Mouse (Mus musculus): ENCODE results near the gene Gm11237. TPM values are rescaled to one million over a fixed set of nuclear protein-coding genes. Genes with fewer than 3 reads are reported as not detected.
"Not testable (repeated sequence)": the region's sequence is repeated elsewhere in the genome, so short reads cannot be mapped to it uniquely, and the experiment has no call there.

The Gm11237 gene
- polyA plus RNA-seq (2016; fragmentation: Nextera tagmentation; extraction: Ambion mirVana) = not detected in 2 replicates

DNA sequence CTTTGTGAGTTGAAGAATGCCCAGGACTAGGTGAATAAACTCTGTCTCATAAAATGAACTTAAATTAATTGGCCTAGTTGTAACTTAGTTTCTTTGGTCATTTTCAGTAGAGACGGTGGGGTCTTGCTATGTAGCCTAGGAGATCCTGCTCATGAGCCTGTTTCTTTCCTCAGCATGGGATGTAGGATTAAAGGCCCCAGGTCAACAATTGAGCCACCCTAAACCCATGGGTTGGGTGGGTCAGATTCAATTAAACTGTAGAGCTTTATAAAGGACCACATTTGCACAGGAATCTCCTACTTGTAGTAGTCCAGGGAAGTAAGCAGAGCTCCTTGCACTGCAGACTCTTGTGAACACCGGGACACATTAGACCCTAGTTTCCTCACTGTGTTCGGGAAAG lies at the start of gene Gm11237:
Gene Gm11237, plus strand, starts transcription at position 301 of the 400 bp plus-strand sequence.
- H3K36me3 ChIP-seq; H3K4me3 ChIP-seq (replicated peaks); H3K4me2 ChIP-seq; H3K4me1 ChIP-seq (replicated peaks); H3K27me3 ChIP-seq; ATAC-seq (ENCODE audit: insufficient number of reproducible peaks, insufficient read depth, low FRiP score, low TSS enrichment, low read depth); H3K9me3 ChIP-seq; H3K27ac ChIP-seq; H3K9ac ChIP-seq (replicated peaks): not testable (repeated sequence)
- no CpG with 5 or more reads among the region's 3 CpGs for WGBS

DNA sequence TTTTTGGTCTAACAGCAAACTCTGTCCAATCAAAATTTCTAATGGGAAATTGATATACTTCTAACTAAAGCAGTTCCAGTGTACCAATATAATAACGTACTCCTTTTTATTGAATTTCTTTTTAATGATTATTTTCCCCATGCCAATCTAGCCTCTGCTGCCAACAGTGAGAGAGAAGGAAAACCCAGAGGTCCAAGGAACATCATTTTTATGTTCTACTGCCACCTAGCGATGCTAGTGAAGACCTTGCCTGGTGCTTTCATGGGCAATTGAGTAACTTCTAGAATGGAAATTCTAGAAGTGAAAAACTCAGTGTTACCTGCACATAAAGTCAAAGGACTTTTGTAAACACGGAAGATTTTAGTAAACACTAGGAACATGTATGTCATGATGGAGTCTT lies 23.5 kb upstream of the Gm11237 start:
- H3K36me3 ChIP-seq = no peaks in the 10 kb centered on the region
- H3K4me3 ChIP-seq (replicated peaks) = no peak overlapping the region
- H3K9ac ChIP-seq (replicated peaks) = no peak overlapping the region
- no peaks in the 10 kb centered on the region for H3K9me3 ChIP-seq
- H3K4me1 ChIP-seq (replicated peaks) = no peaks in the 10 kb centered on the region
- H3K27me3 ChIP-seq = no peaks in the 10 kb centered on the region
- no peak for ATAC-seq (ENCODE audit: insufficient number of reproducible peaks, insufficient read depth, low FRiP score, low TSS enrichment, low read depth)
- H3K27ac ChIP-seq = no peak overlapping the region
- WGBS = 4% methylated on average over 3 of the region's 3 CpGs
- no peak overlapping the region for H3K4me2 ChIP-seq

DNA sequence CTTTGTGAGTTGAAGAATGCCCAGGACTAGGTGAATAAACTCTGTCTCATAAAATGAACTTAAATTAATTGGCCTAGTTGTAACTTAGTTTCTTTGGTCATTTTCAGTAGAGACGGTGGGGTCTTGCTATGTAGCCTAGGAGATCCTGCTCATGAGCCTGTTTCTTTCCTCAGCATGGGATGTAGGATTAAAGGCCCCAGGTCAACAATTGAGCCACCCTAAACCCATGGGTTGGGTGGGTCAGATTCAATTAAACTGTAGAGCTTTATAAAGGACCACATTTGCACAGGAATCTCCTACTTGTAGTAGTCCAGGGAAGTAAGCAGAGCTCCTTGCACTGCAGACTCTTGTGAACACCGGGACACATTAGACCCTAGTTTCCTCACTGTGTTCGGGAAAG lies 15.2 kb upstream of the Gm11237 start, which contains the start of gene Gm11238:
Gene Gm11238, plus strand, starts transcription at position 301 of the 400 bp plus-strand sequence.
- not testable (repeated sequence) for ATAC-seq (ENCODE audit: insufficient number of reproducible peaks, insufficient read depth, low FRiP score, low TSS enrichment, low read depth); H3K27ac ChIP-seq; H3K36me3 ChIP-seq; H3K4me3 ChIP-seq (replicated peaks); H3K27me3 ChIP-seq; H3K4me1 ChIP-seq (replicated peaks); H3K9ac ChIP-seq (replicated peaks); H3K9me3 ChIP-seq; H3K4me2 ChIP-seq
- no CpG with 5 or more reads among the region's 3 CpGs for WGBS

DNA sequence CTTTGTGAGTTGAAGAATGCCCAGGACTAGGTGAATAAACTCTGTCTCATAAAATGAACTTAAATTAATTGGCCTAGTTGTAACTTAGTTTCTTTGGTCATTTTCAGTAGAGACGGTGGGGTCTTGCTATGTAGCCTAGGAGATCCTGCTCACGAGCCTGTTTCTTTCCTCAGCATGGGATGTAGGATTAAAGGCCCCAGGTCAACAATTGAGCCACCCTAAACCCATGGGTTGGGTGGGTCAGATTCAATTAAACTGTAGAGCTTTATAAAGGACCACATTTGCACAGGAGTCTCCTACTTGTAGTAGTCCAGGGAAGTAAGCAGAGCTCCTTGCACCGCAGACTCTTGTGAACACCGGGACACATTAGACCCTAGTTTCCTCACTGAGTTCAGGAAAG lies 15.0 kb downstream of the Gm11237 start, which contains the start of gene Gm11236:
Gene Gm11236, plus strand, starts transcription at position 301 of the 400 bp plus-strand sequence.
- ATAC-seq (ENCODE audit: insufficient number of reproducible peaks, insufficient read depth, low FRiP score, low TSS enrichment, low read depth); H3K27ac ChIP-seq; H3K4me3 ChIP-seq (replicated peaks); H3K9ac ChIP-seq (replicated peaks); H3K9me3 ChIP-seq; H3K36me3 ChIP-seq; H3K4me2 ChIP-seq; H3K4me1 ChIP-seq (replicated peaks); H3K27me3 ChIP-seq: not testable (repeated sequence)
- WGBS = no CpG with 5 or more reads among the region's 4 CpGs

DNA sequence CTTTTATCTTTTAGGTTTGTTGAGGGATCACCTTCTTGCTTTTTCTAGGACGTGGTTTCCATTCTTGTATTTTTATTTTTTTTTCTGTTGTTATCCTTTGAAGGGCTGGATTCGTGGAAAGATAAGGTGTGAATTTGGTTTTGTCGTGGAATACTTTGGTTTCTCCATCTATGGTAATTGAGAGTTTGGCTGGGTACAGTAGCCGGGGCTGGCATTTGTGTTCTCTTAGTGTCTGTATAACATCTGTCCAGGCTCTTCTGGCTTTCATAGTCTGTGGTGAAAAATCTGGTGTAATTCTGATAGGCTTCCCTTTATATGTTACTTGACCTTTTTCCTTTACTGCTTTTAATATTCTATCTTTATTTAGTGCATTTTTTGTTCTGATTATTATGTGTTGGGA lies 39.1 kb downstream of the Gm11237 start:
- ATAC-seq (ENCODE audit: insufficient number of reproducible peaks, insufficient read depth, low FRiP score, low TSS enrichment, low read depth); H3K4me3 ChIP-seq (replicated peaks): not testable (repeated sequence)
- WGBS = 83% methylated on average over 4 of the region's 4 CpGs

DNA sequence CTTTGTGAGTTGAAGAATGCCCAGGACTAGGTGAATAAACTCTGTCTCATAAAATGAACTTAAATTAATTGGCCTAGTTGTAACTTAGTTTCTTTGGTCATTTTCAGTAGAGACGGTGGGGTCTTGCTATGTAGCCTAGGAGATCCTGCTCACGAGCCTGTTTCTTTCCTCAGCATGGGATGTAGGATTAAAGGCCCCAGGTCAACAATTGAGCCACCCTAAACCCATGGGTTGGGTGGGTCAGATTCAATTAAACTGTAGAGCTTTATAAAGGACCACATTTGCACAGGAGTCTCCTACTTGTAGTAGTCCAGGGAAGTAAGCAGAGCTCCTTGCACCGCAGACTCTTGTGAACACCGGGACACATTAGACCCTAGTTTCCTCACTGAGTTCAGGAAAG lies 45.3 kb downstream of the Gm11237 start, which contains the start of gene Gm11239:
Gene Gm11239, plus strand, starts transcription at position 301 of the 400 bp plus-strand sequence.
- not testable (repeated sequence) for H3K27me3 ChIP-seq; H3K9ac ChIP-seq (replicated peaks); H3K4me1 ChIP-seq (replicated peaks); H3K27ac ChIP-seq; H3K9me3 ChIP-seq; H3K4me3 ChIP-seq (replicated peaks); H3K36me3 ChIP-seq; H3K4me2 ChIP-seq; ATAC-seq (ENCODE audit: insufficient number of reproducible peaks, insufficient read depth, low FRiP score, low TSS enrichment, low read depth)
- WGBS = no CpG with 5 or more reads among the region's 4 CpGs

More for the DNA sequence above, 39.1 kb downstream of the Gm11237 start:
- not testable (repeated sequence) for H3K27me3 ChIP-seq; H3K27ac ChIP-seq; H3K36me3 ChIP-seq; H3K9me3 ChIP-seq; H3K4me1 ChIP-seq (replicated peaks); H3K4me2 ChIP-seq; H3K9ac ChIP-seq (replicated peaks)

Other genes starting within 250 kb of the Gm11237 start
- not detected in 2 replicates for gene Gm11487, start 217.9 kb upstream of the Gm11237 start, polyA plus RNA-seq (2016; fragmentation: Nextera tagmentation; extraction: Ambion mirVana)
- not detected in 2 replicates for gene Gm11238, start 15.1 kb upstream of the Gm11237 start, polyA plus RNA-seq (2016; fragmentation: Nextera tagmentation; extraction: Ambion mirVana)
- not detected in 2 replicates for gene Gm11236, start 15.1 kb downstream of the Gm11237 start, polyA plus RNA-seq (2016; fragmentation: Nextera tagmentation; extraction: Ambion mirVana)
- not detected in 2 replicates for gene Gm11239, start 45.4 kb downstream of the Gm11237 start, polyA plus RNA-seq (2016; fragmentation: Nextera tagmentation; extraction: Ambion mirVana)
- not detected in 2 replicates for gene Gm428, start 60.5 kb downstream of the Gm11237 start, polyA plus RNA-seq (2016; fragmentation: Nextera tagmentation; extraction: Ambion mirVana)
- 1.4 and 1.5 TPM in 2 replicates for gene Rasef, start 168.0 kb downstream of the Gm11237 start, polyA plus RNA-seq (2016; fragmentation: Nextera tagmentation; extraction: Ambion mirVana)

Measured in limb, embryonic 12.5 days (tissue).